Mouse (Mus musculus): ENCODE measurements around the gene Ttc12. TPM values are rescaled to one million over a fixed set of nuclear protein-coding genes. Genes with fewer than 3 reads are reported as not detected.

Gene Ttc12
- polyA plus RNA-seq, 1 experiment: 2.3 TPM

DNA sequence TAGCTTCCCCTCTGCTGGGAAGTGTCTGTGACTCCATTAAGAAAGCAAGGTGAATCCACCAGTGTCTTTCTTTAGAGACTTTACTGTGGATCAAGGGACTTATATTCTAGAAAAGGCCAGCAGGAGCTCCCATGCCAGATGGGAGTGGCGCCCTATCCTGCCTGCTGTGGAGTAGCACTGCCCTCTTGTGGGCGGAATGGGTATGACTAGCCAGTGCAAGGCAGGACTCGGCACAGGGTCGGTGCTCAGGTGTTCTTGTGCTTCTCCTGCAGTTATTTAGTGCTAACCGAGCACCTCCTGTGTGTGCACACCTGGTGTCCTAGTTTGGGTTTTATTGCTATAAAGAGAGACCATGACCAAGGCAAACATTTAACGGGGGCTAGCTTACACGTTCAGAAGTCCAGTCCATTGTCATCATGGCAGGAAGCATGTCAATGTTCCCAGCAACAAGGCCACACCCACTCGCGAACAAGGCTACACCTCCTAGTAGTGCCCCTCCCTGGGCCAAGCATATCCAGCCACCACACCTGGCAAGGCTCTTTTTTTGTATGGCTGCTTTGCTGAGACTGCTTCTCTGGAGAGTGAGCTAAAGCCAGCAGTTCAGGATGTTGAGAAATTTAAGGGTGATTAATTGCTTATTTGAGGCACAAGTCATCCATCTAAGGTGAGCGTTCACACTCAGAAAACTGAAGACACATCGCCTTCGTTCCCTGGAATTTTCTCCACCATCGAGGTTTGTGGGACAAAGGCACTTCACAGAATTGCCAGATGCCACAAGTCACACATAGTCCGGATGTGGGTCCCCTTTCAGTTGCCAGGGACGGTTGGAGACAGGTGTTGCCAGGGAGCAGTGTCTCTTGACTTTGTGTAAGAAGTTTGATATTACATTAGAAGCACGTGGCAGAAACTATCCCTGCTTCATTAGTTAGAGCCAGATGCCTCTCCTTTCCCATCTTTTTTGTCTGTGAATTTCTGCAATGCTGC lies 3.2 kb upstream of the Ttc12 start:
- DNase-seq (ENCODE audit: low read depth): no peak

GRCm38 (mm10) chr9:49488258-49488657 lies 2.2 kb upstream of the Ttc12 start:
- no peak for DNase-seq (ENCODE audit: low read depth)

- DNase-seq (ENCODE audit: low read depth): no peak
Measured at GRCm38 (mm10) chr9:49487657-49487943, 1.6 kb upstream of the Ttc12 start.

GRCm38 (mm10) chr9:49486805-49487656 lies 1.0 kb upstream of the Ttc12 start:
- DNase-seq (ENCODE audit: low read depth): no peak

GRCm38 (mm10) chr9:49485250-49485891 lies 654 bp downstream of the Ttc12 start:
- DNase-seq (ENCODE audit: low read depth): no peak

- DNase-seq (ENCODE audit: low read depth): no peak
Measured at GRCm38 (mm10) chr9:49483316-49483715, 2.7 kb downstream of the Ttc12 start.

GRCm38 (mm10) chr9:49472126-49472525 lies 13.9 kb downstream of the Ttc12 start:
- DNase-seq (ENCODE audit: low read depth): no peak

DNA sequence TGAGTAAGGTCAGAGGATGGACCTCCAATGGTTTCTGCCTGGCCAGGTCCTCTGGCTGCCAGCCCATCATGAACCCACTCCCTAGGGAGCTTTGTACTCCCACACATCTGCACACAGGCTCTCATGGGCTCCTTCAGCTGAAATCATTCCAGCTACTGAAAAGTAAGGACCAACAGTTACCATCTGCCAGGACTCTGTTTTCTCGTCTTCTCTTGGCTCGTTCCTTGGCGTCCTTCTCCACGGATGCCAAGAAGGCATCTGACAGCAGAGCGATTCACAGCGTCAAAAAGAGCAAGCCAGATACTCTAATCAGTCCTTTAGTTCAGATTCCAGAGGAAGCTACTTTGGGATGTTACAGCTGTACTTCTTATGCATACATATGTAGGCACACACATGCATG lies 15.1 kb downstream of the Ttc12 start:
- no peak for DNase-seq (ENCODE audit: low read depth)

GRCm38 (mm10) chr9:49470006-49470405 lies 16.0 kb downstream of the Ttc12 start:
- no peak for DNase-seq (ENCODE audit: low read depth)

DNA sequence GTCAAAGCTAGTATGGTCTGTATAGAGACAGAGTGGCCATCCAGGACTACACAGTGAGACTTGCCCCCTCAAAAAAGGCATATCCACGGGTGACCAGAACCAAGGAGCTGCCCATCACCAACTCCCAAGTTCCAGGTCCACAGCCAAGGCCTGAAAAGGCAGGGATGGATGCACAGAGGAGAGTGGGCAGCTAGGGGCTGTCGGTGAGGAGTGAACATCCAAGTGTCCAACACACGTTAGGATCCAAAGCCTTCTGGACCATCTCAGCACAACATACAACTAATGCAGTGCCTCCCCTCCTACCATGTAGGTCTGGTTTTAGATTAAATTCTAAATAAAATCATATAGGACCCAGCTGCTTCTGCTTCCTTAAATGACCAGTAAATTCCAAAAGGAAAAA lies 29.9 kb downstream of the Ttc12 start:
- no peak for DNase-seq (ENCODE audit: low read depth)

- DNase-seq (ENCODE audit: low read depth): no peak
Measured at GRCm38 (mm10) chr9:49452396-49452795, 33.6 kb downstream of the Ttc12 start.

DNA sequence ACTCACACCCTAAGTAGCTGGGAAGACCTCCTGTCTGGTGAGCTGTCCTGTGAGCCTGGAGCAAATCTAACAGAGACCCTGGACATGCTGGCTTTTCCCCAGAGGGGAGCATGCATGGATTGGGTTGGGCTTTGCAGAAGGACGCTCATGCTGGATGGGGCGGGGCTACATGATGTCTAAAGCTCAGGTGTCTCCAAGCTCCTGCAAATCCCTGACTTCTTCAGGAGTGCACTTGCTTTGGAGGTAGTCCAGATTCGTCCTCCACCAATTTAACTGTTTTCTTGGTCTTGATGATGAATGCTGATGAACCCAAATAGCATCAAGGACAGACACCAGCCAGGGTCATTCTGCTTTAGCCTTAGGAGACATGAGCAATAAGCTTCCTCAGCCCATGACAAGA lies 35.5 kb downstream of the Ttc12 start:
- DNase-seq (ENCODE audit: low read depth): no peak

GRCm38 (mm10) chr9:49442621-49443020 lies 43.4 kb downstream of the Ttc12 start:
- no peak for DNase-seq (ENCODE audit: low read depth)

- no peak for DNase-seq (ENCODE audit: low read depth)
Measured at GRCm38 (mm10) chr9:49427478-49427877, 58.5 kb downstream of the Ttc12 start.

DNA sequence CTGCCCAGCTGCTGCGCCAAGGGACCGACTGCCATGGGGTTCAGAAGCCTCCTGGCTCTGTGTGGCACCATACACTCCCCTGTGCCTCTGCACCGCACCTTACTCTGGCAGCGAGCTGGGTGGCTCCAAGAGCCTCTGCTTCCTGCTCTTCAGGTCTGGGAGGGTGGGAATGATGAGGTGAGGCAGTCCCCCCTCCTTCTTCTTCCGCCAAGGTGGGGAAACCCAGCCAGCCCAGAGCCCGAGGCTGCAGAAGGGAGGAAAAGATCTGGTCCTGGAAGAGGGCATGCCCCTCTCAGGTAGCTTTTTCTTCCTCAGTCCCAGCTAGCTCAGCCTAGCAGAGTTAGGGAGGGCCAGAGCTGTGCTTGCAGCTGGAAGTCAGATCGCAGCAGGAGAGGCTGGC lies 59.1 kb downstream of the Ttc12 start, which contains the start of gene Ankk1:
Ankk1 (minus strand) TSS at position 101 of the 400 bp plus-strand sequence.
- DNase-seq (ENCODE audit: low read depth): no peak

DNA sequence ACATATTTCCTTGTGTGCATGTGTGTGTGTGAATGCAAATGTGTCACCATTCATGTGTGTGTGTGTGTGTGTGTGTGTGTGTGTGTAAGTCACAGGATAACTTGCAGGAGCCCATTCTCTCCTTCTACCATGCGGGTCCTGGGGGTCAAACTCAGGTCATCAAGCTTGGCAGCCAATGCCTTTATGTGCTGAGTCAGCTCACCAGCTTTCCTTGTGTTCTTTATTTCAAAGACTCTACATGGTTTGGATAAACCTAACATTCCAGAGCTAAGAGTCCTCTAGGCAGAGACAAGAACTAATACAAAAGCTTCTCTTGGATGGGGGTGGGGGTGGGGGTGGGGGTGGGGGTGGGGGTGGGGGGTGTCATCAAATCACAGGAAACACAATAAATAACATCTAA lies 60.4 kb downstream of the Ttc12 start:
- DNase-seq (ENCODE audit: low read depth): no peak

GRCm38 (mm10) chr9:49423866-49424265 lies 62.2 kb downstream of the Ttc12 start:
- DNase-seq (ENCODE audit: low read depth): no peak

DNA sequence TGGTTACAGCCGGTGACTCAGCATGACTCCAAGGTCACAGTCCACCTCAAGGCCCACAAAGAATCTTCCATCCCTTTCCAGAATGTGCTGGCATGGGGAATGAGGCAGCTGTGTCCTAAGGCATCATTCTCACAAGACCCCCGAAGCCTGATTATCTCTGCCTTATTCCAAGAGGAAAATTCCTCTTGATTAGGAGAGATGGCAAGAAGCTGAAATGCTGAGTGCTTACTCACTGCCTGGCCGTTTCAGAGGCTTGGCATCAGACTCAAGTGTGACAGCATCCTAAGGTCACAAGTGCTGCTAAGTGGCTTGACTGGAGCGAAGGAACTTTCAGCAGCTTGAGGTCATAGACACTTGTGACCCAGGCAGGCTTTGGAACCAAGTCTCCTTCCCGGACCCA lies 75.4 kb downstream of the Ttc12 start:
- DNase-seq (ENCODE audit: low read depth): no peak

GRCm38 (mm10) chr9:49407028-49407427 lies 79.0 kb downstream of the Ttc12 start:
- DNase-seq (ENCODE audit: low read depth): no peak

DNA sequence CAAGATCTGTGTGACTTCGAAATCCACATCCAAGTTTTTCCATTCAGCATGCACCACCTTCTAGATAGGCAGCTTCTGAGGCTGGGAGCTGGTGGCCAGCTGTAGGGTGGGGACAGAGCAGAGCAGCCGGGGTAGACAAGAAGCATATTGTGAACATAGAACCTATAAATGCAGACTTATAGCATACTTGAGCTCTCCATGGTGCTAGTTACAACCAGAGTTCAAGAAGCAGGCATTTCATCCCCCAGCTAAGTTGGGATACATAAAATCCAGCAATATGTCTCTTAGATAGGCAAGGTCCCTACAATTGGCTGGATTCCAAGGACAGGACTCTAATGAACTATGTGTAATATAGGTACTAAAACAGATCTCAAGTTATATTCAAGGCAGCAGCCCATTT lies 82.3 kb downstream of the Ttc12 start:
- DNase-seq (ENCODE audit: low read depth): no peak

GRCm38 (mm10) chr9:49396006-49396405 lies 90.0 kb downstream of the Ttc12 start:
- DNase-seq (ENCODE audit: low read depth): no peak

GRCm38 (mm10) chr9:49392242-49392641 lies 93.8 kb downstream of the Ttc12 start:
- DNase-seq (ENCODE audit: low read depth): no peak
